Mouse (Mus musculus): ENCODE data around the gene Nphp3. TPM values are rescaled to one million over a fixed set of nuclear protein-coding genes. Genes with fewer than 3 reads are reported as not detected.

Gene Nphp3
- polyA plus RNA-seq, 1 experiment, result 26.8 TPM

DNA sequence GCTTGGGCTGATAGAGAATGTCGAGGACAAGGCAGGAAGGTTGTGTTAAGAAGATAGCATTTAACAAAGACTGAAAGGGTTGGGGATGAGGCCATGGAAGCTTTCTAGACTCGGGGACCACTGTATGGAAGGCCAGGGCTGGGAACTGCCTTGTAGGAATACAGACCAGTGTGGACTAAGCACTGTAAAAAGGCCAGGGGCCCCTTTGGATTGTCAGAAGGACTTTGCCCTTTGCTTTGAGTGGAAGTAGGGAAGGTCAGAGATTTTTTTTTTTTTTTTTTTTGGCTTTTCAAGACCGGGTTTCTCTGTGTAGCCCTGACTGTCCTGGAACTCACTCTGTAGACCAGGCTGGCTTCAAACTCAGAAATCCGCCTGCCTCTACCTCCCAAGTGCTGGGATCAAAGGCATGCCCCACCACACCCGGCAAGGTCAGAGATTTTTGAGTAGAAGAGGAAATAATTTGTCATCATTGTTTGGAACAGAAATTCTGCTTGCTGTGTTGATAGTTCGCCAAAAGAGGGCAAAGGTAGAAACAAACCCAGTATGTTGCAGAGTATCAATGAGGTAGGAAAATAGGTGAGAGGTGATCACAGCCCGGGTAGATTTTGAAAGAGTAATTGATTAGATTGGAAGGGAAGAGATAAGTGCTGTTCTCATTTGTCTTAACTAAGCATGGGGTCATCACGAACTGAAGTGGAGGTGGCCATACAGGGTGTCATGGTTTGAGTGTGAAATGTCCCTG lies 68.7 kb downstream of the Nphp3 start:
- Histone ChIP-seq H3K4me1 (ENCODE audit: control insufficient read depth, insufficient read depth, low read length) (no peaks in the 10 kb centered on the region), H3K9me3 (replicated peaks; ENCODE audit: control insufficient read depth, insufficient read depth, low read length, poor library complexity, severe bottlenecking) (no peaks in the 10 kb centered on the region), H3K4me3 (ENCODE audit: low read depth, low read length) (no peak overlapping the region), H3K27me3 (ENCODE audit: control insufficient read depth, insufficient read depth, low read length, poor library complexity, severe bottlenecking) (no peaks in the 10 kb centered on the region), H3K36me3 (ENCODE audit: control insufficient read depth, insufficient read depth, low read length, poor library complexity, severe bottlenecking) (no peaks in the 10 kb centered on the region), H3K9ac (ENCODE audit: low read depth, poor library complexity, severe bottlenecking) (no peak overlapping the region), H3K27ac (ENCODE audit: insufficient read depth, low read length) (no peak overlapping the region)
- TF ChIP-seq EP300 (IDR thresholded peaks at IDR 0.05; ENCODE audit: insufficient read depth, low read depth, low read length) (no peak), CTCF (IDR thresholded peaks at IDR 0.05; ENCODE audit: low read depth, low read length) (no peak), POLR2A (IDR thresholded peaks at IDR 0.05; ENCODE audit: insufficient read depth, low read length) (no peak)

DNA sequence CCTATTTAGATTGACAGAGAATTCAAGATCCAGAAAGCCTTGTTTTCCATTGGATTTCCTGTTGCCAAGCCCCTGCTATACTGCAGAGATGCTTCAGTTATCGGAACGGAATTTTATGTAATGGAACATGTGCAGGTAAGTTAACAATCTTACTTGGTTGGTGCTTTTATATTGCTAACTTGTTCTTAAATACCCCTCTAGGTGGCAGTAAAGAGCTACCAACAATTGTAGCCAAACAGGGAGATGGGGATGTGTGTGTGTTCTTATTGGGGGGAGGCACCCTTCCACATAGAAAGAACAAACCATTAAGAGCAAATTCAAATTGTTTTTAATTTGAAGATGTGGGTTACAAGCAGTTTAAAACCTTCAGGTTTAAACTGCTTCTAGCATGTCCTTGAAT lies 73.5 kb downstream of the Nphp3 start:
- no peak overlapping the region for H3K27ac ChIP-seq (ENCODE audit: insufficient read depth, low read length)
- TF ChIP-seq CTCF (IDR thresholded peaks at IDR 0.05; ENCODE audit: low read depth, low read length) (no peak), POLR2A (IDR thresholded peaks at IDR 0.05; ENCODE audit: insufficient read depth, low read length) (no peak), EP300 (IDR thresholded peaks at IDR 0.05; ENCODE audit: insufficient read depth, low read depth, low read length) (no peak)
- no peaks in the 10 kb centered on the region for H3K27me3 ChIP-seq (ENCODE audit: control insufficient read depth, insufficient read depth, low read length, poor library complexity, severe bottlenecking)
- H3K4me3 ChIP-seq (ENCODE audit: low read depth, low read length), result no peak overlapping the region
- H3K36me3 ChIP-seq (ENCODE audit: control insufficient read depth, insufficient read depth, low read length, poor library complexity, severe bottlenecking), result no peaks in the 10 kb centered on the region
- H3K9ac ChIP-seq (ENCODE audit: low read depth, poor library complexity, severe bottlenecking), result no peak overlapping the region
- no peaks in the 10 kb centered on the region for H3K4me1 ChIP-seq (ENCODE audit: control insufficient read depth, insufficient read depth, low read length)
- H3K9me3 ChIP-seq (replicated peaks; ENCODE audit: control insufficient read depth, insufficient read depth, low read length, poor library complexity, severe bottlenecking), result no peaks in the 10 kb centered on the region

DNA sequence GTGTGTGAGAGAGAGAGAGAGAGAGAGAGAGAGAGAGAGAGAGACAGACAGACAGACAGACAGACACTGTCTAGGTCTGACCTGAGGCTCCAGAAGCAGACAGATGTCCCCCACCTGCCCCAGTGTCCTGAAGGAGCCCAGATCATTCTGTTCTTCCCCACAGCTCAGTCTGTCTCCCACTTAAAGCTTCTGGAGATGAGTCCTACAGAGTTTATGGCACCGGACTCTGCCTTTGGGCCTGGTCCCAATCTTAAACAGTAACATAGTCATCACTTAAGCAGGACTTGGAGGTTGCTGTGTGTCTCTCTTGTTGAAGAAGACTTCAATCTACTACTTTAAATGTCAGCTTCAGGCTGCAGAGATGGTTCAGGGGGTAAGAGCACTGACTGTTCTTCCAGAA lies 76.4 kb downstream of the Nphp3 start:
- Histone ChIP-seq H3K4me3 (ENCODE audit: low read depth, low read length) (no peak overlapping the region), H3K9me3 (replicated peaks; ENCODE audit: control insufficient read depth, insufficient read depth, low read length, poor library complexity, severe bottlenecking) (no peaks in the 10 kb centered on the region), H3K4me1 (ENCODE audit: control insufficient read depth, insufficient read depth, low read length) (no peaks in the 10 kb centered on the region), H3K27me3 (ENCODE audit: control insufficient read depth, insufficient read depth, low read length, poor library complexity, severe bottlenecking) (no peaks in the 10 kb centered on the region), H3K9ac (ENCODE audit: low read depth, poor library complexity, severe bottlenecking) (no peak overlapping the region), H3K27ac (ENCODE audit: insufficient read depth, low read length) (no peak overlapping the region), H3K36me3 (ENCODE audit: control insufficient read depth, insufficient read depth, low read length, poor library complexity, severe bottlenecking) (no peaks in the 10 kb centered on the region)
- no peak for TF ChIP-seq EP300 (IDR thresholded peaks at IDR 0.05; ENCODE audit: insufficient read depth, low read depth, low read length)
- no peak for TF ChIP-seq CTCF (IDR thresholded peaks at IDR 0.05; ENCODE audit: low read depth, low read length)
- TF ChIP-seq POLR2A (IDR thresholded peaks at IDR 0.05; ENCODE audit: insufficient read depth, low read length), result no peak

DNA sequence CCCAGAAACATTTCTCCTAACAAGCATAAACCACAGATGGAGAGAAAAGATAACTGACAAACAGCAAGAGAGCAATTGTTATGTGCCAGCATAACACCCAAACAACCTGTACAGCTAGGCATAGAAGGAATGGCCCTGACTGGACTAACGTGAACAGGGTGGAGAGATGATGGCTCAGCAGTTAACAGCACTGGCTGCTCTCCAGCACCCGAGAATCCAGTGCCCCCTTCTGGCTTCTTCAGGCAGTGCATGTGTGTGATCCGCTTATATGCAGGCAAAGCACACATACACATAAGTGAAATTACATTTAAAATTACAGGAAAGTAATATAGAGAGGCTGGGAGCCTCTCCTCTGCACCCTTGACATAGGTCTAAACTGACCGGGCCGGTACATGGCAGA lies 77.0 kb downstream of the Nphp3 start:
- Histone ChIP-seq H3K4me3 (ENCODE audit: low read depth, low read length) (no peak overlapping the region), H3K9ac (ENCODE audit: low read depth, poor library complexity, severe bottlenecking) (no peak overlapping the region), H3K36me3 (ENCODE audit: control insufficient read depth, insufficient read depth, low read length, poor library complexity, severe bottlenecking) (no peaks in the 10 kb centered on the region; the same call in 1 of the 2 replicates), H3K4me1 (ENCODE audit: control insufficient read depth, insufficient read depth, low read length) (no peaks in the 10 kb centered on the region), H3K27ac (ENCODE audit: insufficient read depth, low read length) (no peak overlapping the region), H3K9me3 (replicated peaks; ENCODE audit: control insufficient read depth, insufficient read depth, low read length, poor library complexity, severe bottlenecking) (no peaks in the 10 kb centered on the region), H3K27me3 (ENCODE audit: control insufficient read depth, insufficient read depth, low read length, poor library complexity, severe bottlenecking) (no peaks in the 10 kb centered on the region)
- TF ChIP-seq CTCF (IDR thresholded peaks at IDR 0.05; ENCODE audit: low read depth, low read length), result peak; percentile 75
- TF ChIP-seq POLR2A (IDR thresholded peaks at IDR 0.05; ENCODE audit: insufficient read depth, low read length), result no peak
- no peak for TF ChIP-seq EP300 (IDR thresholded peaks at IDR 0.05; ENCODE audit: insufficient read depth, low read depth, low read length)

DNA sequence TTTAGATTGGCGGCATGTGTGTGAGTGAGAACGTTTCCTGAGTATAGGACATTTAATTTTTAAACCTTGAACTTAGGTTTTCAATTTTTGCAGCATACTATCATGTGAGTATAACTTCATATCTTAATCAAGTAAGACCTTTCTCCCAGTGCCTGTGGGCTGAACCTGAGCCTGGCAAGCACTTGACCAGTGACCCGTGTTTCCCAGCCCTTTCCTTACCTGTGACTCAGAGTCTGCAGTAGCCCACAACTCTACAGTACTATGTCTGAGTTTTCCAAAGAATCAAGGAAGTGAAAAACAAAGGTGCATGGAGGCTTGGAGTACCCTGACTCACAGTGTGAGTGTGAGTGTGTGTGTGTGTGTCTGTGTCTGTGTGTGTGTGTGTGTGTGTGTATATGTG lies 77.7 kb downstream of the Nphp3 start:
- H3K27ac ChIP-seq (ENCODE audit: insufficient read depth, low read length), result no peak overlapping the region
- H3K36me3 ChIP-seq (ENCODE audit: control insufficient read depth, insufficient read depth, low read length, poor library complexity, severe bottlenecking), result no peaks in the 10 kb centered on the region; the same call in 1 of the 2 replicates
- no peak overlapping the region for H3K4me3 ChIP-seq (ENCODE audit: low read depth, low read length)
- no peak overlapping the region for H3K9ac ChIP-seq (ENCODE audit: low read depth, poor library complexity, severe bottlenecking)
- no peak for TF ChIP-seq EP300 (IDR thresholded peaks at IDR 0.05; ENCODE audit: insufficient read depth, low read depth, low read length)
- no peak for TF ChIP-seq CTCF (IDR thresholded peaks at IDR 0.05; ENCODE audit: low read depth, low read length)
- TF ChIP-seq POLR2A (IDR thresholded peaks at IDR 0.05; ENCODE audit: insufficient read depth, low read length), result no peak
- no peaks in the 10 kb centered on the region for H3K27me3 ChIP-seq (ENCODE audit: control insufficient read depth, insufficient read depth, low read length, poor library complexity, severe bottlenecking)
- H3K4me1 ChIP-seq (ENCODE audit: control insufficient read depth, insufficient read depth, low read length), result no peaks in the 10 kb centered on the region
- no peaks in the 10 kb centered on the region for H3K9me3 ChIP-seq (replicated peaks; ENCODE audit: control insufficient read depth, insufficient read depth, low read length, poor library complexity, severe bottlenecking)

DNA sequence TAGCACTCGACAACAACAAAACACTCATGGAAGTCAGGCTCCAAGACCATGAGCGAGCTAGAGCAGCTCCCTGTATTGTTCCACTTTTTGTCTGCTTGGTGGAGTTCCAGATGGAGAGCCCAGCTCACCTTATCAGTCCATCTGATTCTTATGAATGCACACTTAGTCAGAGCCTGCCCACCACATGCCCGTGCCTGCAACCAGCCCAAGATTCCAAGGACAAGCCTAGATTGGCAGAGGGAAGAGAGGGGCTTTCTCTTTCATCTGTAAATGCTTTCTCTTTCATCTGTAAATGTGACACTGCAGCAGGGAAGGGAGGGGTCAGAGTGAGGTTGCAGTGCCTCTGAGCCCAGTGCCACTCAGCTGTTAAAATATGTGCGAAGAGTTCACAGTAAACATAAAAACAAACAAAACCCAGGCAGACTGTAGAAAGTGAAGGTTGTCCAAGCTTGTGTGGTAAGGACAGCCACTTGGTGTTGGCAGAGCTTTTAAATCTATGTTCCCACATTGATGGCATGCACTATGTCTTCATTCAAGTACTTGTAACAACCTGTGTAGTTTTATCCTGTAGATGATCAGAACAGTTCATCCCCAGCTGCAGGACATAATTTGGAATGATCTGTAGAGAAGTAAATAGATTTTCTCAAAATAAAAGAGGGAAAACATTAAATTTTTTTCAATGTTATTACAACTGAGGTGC lies 83.5 kb downstream of the Nphp3 start:
- H3K4me1 ChIP-seq (ENCODE audit: control insufficient read depth, insufficient read depth, low read length), result peaks cover 7% of the 10 kb centered on the region
- H3K9ac ChIP-seq (ENCODE audit: low read depth, poor library complexity, severe bottlenecking), result no peak overlapping the region
- H3K27me3 ChIP-seq (ENCODE audit: control insufficient read depth, insufficient read depth, low read length, poor library complexity, severe bottlenecking), result no peaks in the 10 kb centered on the region
- peak; percentile 61; the same call in 1 of the 2 replicates for TF ChIP-seq EP300 (IDR thresholded peaks at IDR 0.05; ENCODE audit: insufficient read depth, low read depth, low read length)
- no peak for TF ChIP-seq CTCF (IDR thresholded peaks at IDR 0.05; ENCODE audit: low read depth, low read length)
- no peak for TF ChIP-seq POLR2A (IDR thresholded peaks at IDR 0.05; ENCODE audit: insufficient read depth, low read length)
- no peaks in the 10 kb centered on the region; the same call in 1 of the 2 replicates for H3K36me3 ChIP-seq (ENCODE audit: control insufficient read depth, insufficient read depth, low read length, poor library complexity, severe bottlenecking)
- H3K4me3 ChIP-seq (ENCODE audit: low read depth, low read length), result no peak overlapping the region
- H3K9me3 ChIP-seq (replicated peaks; ENCODE audit: control insufficient read depth, insufficient read depth, low read length, poor library complexity, severe bottlenecking), result no peaks in the 10 kb centered on the region
- peak overlapping the region; percentile 78 for H3K27ac ChIP-seq (ENCODE audit: insufficient read depth, low read length)

All from ES-Bruce4 (cell line).